Mouse (Mus musculus): ENCODE data around the gene Exoc3l2. TPM values are rescaled to one million over a fixed set of nuclear protein-coding genes. Genes with fewer than 3 reads are reported as not detected.

The Exoc3l2 gene
- polyA plus RNA-seq, 1 experiment, result 7.1 TPM

- Histone ChIP-seq H3K4me1 (ENCODE audit: control insufficient read depth, insufficient read depth, insufficient read length) (peaks cover 14% of the 10 kb centered on the region), H3K36me3 (ENCODE audit: control insufficient read depth, insufficient read depth, low read length) (no peaks in the 10 kb centered on the region), H3K27me3 (ENCODE audit: control insufficient read depth, insufficient read depth, low read length) (peaks cover 2% of the 10 kb centered on the region), H3K4me3 (ENCODE audit: extremely low read depth, insufficient read depth, insufficient read length) (no peak overlapping the region), H3K27ac (ENCODE audit: insufficient read depth, low read length) (no peak overlapping the region)
- WGBS, result 56% methylated on average over 14 of the region's 14 CpGs
- no peak for DNase-seq (ENCODE audit: low read depth in 1 of 2, low spot score in 2 of 2)
- no peak for TF ChIP-seq CTCF (IDR thresholded peaks at IDR 0.05; ENCODE audit: extremely low read depth, insufficient read depth, insufficient read length, insufficient replicate concordance)
- TF ChIP-seq POLR2A (IDR thresholded peaks at IDR 0.05; ENCODE audit: low read depth, low read length), result no peak
Observed at GRCm38 (mm10) chr7:19477624-19478384, 14.7 kb downstream of the Exoc3l2 start.

- TF ChIP-seq POLR2A (IDR thresholded peaks at IDR 0.05; ENCODE audit: low read depth, low read length), result no peak
- TF ChIP-seq CTCF (IDR thresholded peaks at IDR 0.05; ENCODE audit: extremely low read depth, insufficient read depth, insufficient read length, insufficient replicate concordance), result no peak
- Histone ChIP-seq H3K27me3 (ENCODE audit: control insufficient read depth, insufficient read depth, low read length) (no peaks in the 10 kb centered on the region), H3K4me1 (ENCODE audit: control insufficient read depth, insufficient read depth, insufficient read length) (no peaks in the 10 kb centered on the region), H3K4me3 (ENCODE audit: extremely low read depth, insufficient read depth, insufficient read length) (no peak overlapping the region), H3K27ac (ENCODE audit: insufficient read depth, low read length) (no peak overlapping the region), H3K36me3 (ENCODE audit: control insufficient read depth, insufficient read depth, low read length) (no peaks in the 10 kb centered on the region)
- no peak for DNase-seq (ENCODE audit: low read depth in 1 of 2, low spot score in 2 of 2)
- 92% methylated on average over 8 of the region's 8 CpGs for WGBS
Observed at GRCm38 (mm10) chr7:19483281-19483680, 20.1 kb downstream of the Exoc3l2 start.

- H3K4me1 ChIP-seq (ENCODE audit: control insufficient read depth, insufficient read depth, insufficient read length), result no peaks in the 10 kb centered on the region
- H3K27ac ChIP-seq (ENCODE audit: insufficient read depth, low read length), result no peak overlapping the region
- H3K4me3 ChIP-seq (ENCODE audit: extremely low read depth, insufficient read depth, insufficient read length), result no peak overlapping the region
- no peaks in the 10 kb centered on the region for H3K27me3 ChIP-seq (ENCODE audit: control insufficient read depth, insufficient read depth, low read length)
- no peaks in the 10 kb centered on the region for H3K36me3 ChIP-seq (ENCODE audit: control insufficient read depth, insufficient read depth, low read length)
- no peak for DNase-seq (ENCODE audit: low read depth in 1 of 2, low spot score in 2 of 2)
- WGBS, result 71% methylated on average over 1 of the region's 1 CpGs
- TF ChIP-seq CTCF (IDR thresholded peaks at IDR 0.05; ENCODE audit: extremely low read depth, insufficient read depth, insufficient read length, insufficient replicate concordance) (no peak), POLR2A (IDR thresholded peaks at IDR 0.05; ENCODE audit: low read depth, low read length) (no peak)
Observed at GRCm38 (mm10) chr7:19485488-19485887, 22.4 kb downstream of the Exoc3l2 start.

- H3K36me3 ChIP-seq (ENCODE audit: control insufficient read depth, insufficient read depth, low read length), result no peaks in the 10 kb centered on the region
- WGBS, result 90% methylated on average over 7 of the region's 7 CpGs
- H3K4me1 ChIP-seq (ENCODE audit: control insufficient read depth, insufficient read depth, insufficient read length), result peaks cover 1% of the 10 kb centered on the region; the same call in 1 of the 2 replicates
- no peak for DNase-seq (ENCODE audit: low read depth in 1 of 2, low spot score in 2 of 2)
- no peak for TF ChIP-seq CTCF (IDR thresholded peaks at IDR 0.05; ENCODE audit: extremely low read depth, insufficient read depth, insufficient read length, insufficient replicate concordance)
- TF ChIP-seq POLR2A (IDR thresholded peaks at IDR 0.05; ENCODE audit: low read depth, low read length), result no peak
- no peak overlapping the region for H3K27ac ChIP-seq (ENCODE audit: insufficient read depth, low read length)
- H3K4me3 ChIP-seq (ENCODE audit: extremely low read depth, insufficient read depth, insufficient read length), result no peak overlapping the region
- H3K27me3 ChIP-seq (ENCODE audit: control insufficient read depth, insufficient read depth, low read length), result no peaks in the 10 kb centered on the region
Observed at GRCm38 (mm10) chr7:19486549-19486948, 23.4 kb downstream of the Exoc3l2 start.

- H3K36me3 ChIP-seq (ENCODE audit: control insufficient read depth, insufficient read depth, low read length), result no peaks in the 10 kb centered on the region
- no peaks in the 10 kb centered on the region for H3K27me3 ChIP-seq (ENCODE audit: control insufficient read depth, insufficient read depth, low read length)
Observed at GRCm38 (mm10) chr7:19489525-19489924, 26.4 kb downstream of the Exoc3l2 start.

GRCm38 (mm10) chr7:19491731-19492130, 28.6 kb downstream of the Exoc3l2 start:
- H3K36me3 ChIP-seq (ENCODE audit: control insufficient read depth, insufficient read depth, low read length), result no peaks in the 10 kb centered on the region
- TF ChIP-seq CTCF (IDR thresholded peaks at IDR 0.05; ENCODE audit: extremely low read depth, insufficient read depth, insufficient read length, insufficient replicate concordance) (no peak), POLR2A (IDR thresholded peaks at IDR 0.05; ENCODE audit: low read depth, low read length) (no peak)
- no peaks in the 10 kb centered on the region for H3K27me3 ChIP-seq (ENCODE audit: control insufficient read depth, insufficient read depth, low read length)
- H3K27ac ChIP-seq (ENCODE audit: insufficient read depth, low read length), result no peak overlapping the region
- DNase-seq (ENCODE audit: low read depth in 1 of 2, low spot score in 2 of 2), result no peak
- H3K4me1 ChIP-seq (ENCODE audit: control insufficient read depth, insufficient read depth, insufficient read length), result peaks cover 6% of the 10 kb centered on the region; the same call in 1 of the 2 replicates
- under 1% methylated on average over 26 of the region's 26 CpGs for WGBS
- H3K4me3 ChIP-seq (ENCODE audit: extremely low read depth, insufficient read depth, insufficient read length), result no peak overlapping the region

More at GRCm38 (mm10) chr7:19489525-19489924, 26.4 kb downstream of the Exoc3l2 start:
- Histone ChIP-seq H3K4me1 (ENCODE audit: control insufficient read depth, insufficient read depth, insufficient read length) (peaks cover 6% of the 10 kb centered on the region; the same call in 1 of the 2 replicates), H3K27ac (ENCODE audit: insufficient read depth, low read length) (no peak overlapping the region), H3K4me3 (ENCODE audit: extremely low read depth, insufficient read depth, insufficient read length) (no peak overlapping the region)
- DNase-seq (ENCODE audit: low read depth in 1 of 2, low spot score in 2 of 2), result no peak
- no peak for TF ChIP-seq CTCF (IDR thresholded peaks at IDR 0.05; ENCODE audit: extremely low read depth, insufficient read depth, insufficient read length, insufficient replicate concordance)
- no peak for TF ChIP-seq POLR2A (IDR thresholded peaks at IDR 0.05; ENCODE audit: low read depth, low read length)
- WGBS, result 89% methylated on average over 31 of the region's 31 CpGs
